Mouse (Mus musculus) monocyte, adult 5-6 weeks (primary cell): ENCODE measurements around the gene Trim7. TPM values are rescaled to one million over a fixed set of nuclear protein-coding genes. Genes with fewer than 3 reads are reported as not detected.
A peak's percentile ranks its signal among the peaks of the same experiment; 100 is the strongest.

Experiments used
- ATAC-seq: fragments of 153-309, 156-312 bp; replicated peaks from 2 replicates; pipeline ENCODE4 v1.8.0; 2017; ENCODE audit warnings: mild to moderate bottlenecking; ENCODE audit not compliant: low TSS enrichment, insufficient number of reproducible peaks, severe bottlenecking, poor library complexity, low FRiP score
- total RNA-seq: library from RNA; stranded (forward); fragments of 200-1000, 200-491, 200-594 nt; gene quantifications from 3 replicates; pipeline ENCODE4 v1.2.3, GENCODE M21; 2017

Gene Trim7
- total RNA-seq, 1 experiment from 2014 or later = 15.5 TPM

- peak; percentile 81 for ATAC-seq
Measured at GRCm38 (mm10) chr11:48799921-48800701, 25.8 kb upstream of the Trim7 start, which contains the start of gene Rack1. TSS of gene Rack1 (plus strand) at chr11:48800332.

GRCm38 (mm10) chr11:48801831-48802772, 23.8 kb upstream of the Trim7 start:
- no peak for ATAC-seq

GRCm38 (mm10) chr11:48803988-48804387, 22.0 kb upstream of the Trim7 start:
- no peak for ATAC-seq

GRCm38 (mm10) chr11:48804922-48805321, 21.0 kb upstream of the Trim7 start:
- ATAC-seq = no peak

GRCm38 (mm10) chr11:48806856-48807562, 18.9 kb upstream of the Trim7 start:
- ATAC-seq = no peak

GRCm38 (mm10) chr11:48807563-48808303, 18.2 kb upstream of the Trim7 start:
- ATAC-seq = no peak

GRCm38 (mm10) chr11:48808304-48808646, 17.7 kb upstream of the Trim7 start:
- ATAC-seq = no peak

GRCm38 (mm10) chr11:48808737-48809433, 17.1 kb upstream of the Trim7 start:
- no peak for ATAC-seq

- no peak for ATAC-seq
Measured at GRCm38 (mm10) chr11:48809434-48809830, 16.5 kb upstream of the Trim7 start.

GRCm38 (mm10) chr11:48810142-48810541, 15.8 kb upstream of the Trim7 start:
- ATAC-seq = no peak

- no peak for ATAC-seq
Measured at GRCm38 (mm10) chr11:48813782-48814181, 12.2 kb upstream of the Trim7 start.

GRCm38 (mm10) chr11:48815851-48816250, 10.1 kb upstream of the Trim7 start:
- no peak for ATAC-seq

- 0 out of 2 replicates have a peak, but pooled peaks have one; percentile 4 for ATAC-seq
Measured at GRCm38 (mm10) chr11:48816281-48816781, 9.6 kb upstream of the Trim7 start.

- ATAC-seq = peak; percentile 79
Measured at GRCm38 (mm10) chr11:48816800-48817665, 8.9 kb upstream of the Trim7 start, which contains the start of gene Trim41. TSS of gene Trim41 (minus strand) at chr11:48817353.

GRCm38 (mm10) chr11:48817794-48818193, 8.1 kb upstream of the Trim7 start:
- no peak for ATAC-seq

- ATAC-seq = peak; percentile 34
Measured at GRCm38 (mm10) chr11:48818346-48818745, 7.6 kb upstream of the Trim7 start.
